Mouse (Mus musculus) neutrophil, adult 5-6 weeks (primary cell): ENCODE measurements around the gene Dbil5. TPM values are rescaled to one million over a fixed set of nuclear protein-coding genes. Genes with fewer than 3 reads are reported as not detected.
"Not testable (repeated sequence)": the region's sequence is repeated elsewhere in the genome, so short reads cannot be mapped to it uniquely, and the experiment has no call there.

Source experiments
- ATAC-seq: fragments of 151-379, 151-347 bp; 2 replicates; pipeline ENCODE4 v1.8.0; 2017; ENCODE audit warnings: mild to moderate bottlenecking, moderate TSS enrichment; ENCODE audit not compliant: insufficient number of reproducible peaks, poor library complexity, low FRiP score, severe bottlenecking; ENCODE audit errors: extremely low read depth
- total RNA-seq: library from RNA; stranded (forward); fragments of 200-1000 nt; gene quantifications from 2 replicates; pipeline ENCODE4 v1.2.3, GENCODE M21; 2017

Dbil5 gene
- total RNA-seq = 2.3 TPM in 1 of 2 replicates, not detected in the other

DNA sequence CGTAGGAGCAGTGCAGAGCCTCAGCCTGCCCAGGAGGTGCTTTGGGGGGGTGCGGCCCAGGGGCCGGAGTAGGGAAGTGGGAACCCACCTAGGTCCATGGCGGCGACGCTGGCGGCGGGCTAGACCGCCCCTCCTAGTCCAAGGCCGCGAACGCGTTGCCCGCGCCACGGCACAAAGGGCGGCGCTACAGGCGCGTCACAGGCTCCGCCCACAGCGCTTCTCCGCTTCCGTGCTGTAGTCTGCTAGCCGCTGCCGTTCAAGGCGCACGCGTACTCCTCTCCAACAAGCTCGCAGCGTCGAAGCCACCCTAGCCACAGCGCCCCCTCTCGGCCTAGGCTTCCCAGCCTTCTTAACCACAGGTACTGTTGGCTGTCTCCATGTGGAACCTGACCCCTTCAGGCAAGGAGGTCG, at the start of gene Dbil5, which contains the start of gene Gemin4:
Dbil5 (plus strand) TSS at position 219 of the 411 bp plus-strand sequence.
Gemin4 (minus strand) TSS at position 275 of the 411 bp plus-strand sequence.
- peak; percentile 96 for ATAC-seq

- no peak for ATAC-seq
Observed at GRCm38 (mm10) chr11:76168976-76169375, 48.4 kb upstream of the Dbil5 start.

DNA sequence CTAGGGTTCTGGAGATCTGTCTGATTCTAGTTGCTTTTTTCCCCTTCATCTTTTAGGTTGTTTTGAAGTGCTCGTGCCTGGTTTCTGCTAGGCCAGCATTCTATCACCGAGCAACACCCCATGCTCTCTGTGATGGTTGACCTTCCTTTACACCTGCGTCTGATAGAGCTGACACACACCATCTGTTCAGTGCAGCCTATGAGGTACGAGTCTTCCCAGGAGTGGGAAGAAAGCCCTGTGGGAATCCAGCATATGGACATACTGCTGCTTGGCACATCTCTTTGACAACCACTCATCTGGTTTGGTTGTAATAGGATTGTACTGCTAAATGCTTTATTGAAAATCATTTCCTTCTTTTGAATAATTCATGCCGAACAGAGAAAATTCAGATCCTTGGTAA, 47.2 kb upstream of the Dbil5 start:
- ATAC-seq = no peak

DNA sequence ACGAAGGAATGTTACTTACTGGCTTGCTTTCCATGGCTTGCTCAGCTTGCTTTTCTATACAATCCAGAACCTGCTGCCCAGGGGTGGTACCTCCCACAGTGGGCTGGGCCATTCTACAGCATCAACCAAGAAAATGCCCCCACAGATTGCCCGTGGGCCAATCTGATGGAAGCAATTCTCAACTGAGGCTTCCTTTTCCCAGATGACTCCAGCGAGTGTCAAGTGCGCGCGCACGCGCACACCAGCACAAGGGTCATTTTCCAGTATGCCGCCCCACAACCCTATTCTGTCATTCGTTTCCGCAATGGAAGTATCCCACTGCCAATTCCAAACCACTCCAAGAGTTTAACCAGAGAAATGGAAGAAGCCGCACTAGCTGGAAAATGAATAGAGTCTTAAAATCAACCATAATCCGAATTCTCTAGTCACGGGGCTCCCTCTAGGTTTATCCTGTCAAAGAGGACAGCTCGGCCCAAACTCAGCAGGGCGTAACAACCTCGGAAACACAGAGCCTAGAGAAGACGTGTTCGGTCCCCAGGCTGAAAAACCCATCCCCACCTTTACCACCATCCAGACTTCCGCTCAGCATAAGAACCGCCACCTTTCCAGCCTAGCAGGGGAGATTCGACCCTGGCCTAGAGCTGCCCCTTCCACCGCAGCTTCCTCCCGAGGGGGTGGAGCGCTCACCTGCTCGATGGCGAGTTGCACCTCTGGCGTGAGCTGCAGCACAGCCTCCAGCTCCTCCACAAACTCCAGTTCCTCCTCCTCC, 38.5 kb upstream of the Dbil5 start:
- ATAC-seq = peak; percentile 47; the same call in 1 of the 2 replicates

DNA sequence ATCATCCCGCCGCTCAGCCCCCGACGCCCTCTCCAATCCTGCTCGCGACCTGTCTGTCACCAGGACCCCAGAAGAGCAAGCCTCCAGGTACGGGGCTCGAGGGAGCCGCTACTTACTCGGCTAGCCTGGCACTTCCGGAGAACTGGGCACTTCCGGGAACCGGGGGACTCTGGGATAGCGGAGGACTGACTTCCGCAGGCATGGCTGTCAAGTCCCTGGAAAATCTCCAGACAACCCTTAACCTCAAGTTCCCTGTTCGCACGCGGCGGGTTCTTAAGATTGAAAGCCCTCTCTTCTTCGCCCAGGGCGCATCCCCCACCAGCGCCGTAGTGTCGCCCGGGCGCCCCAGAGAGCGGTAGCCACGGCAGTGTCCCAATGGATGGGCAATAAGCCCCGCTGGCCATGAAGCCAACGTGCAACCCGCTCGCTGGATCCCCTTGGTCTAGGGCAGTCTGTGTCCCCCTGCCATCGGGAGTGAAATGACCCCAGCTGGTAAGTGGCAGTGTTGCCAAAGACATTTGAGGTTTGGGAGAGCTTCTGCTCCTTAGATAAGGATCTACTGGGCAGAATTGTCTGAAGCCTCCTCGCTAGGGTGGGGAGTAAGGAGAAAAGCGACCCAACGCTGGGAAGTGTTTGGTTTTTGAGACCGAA, 37.8 kb upstream of the Dbil5 start, which contains the start of the genes Vps53 and Fam57a:
Vps53 (minus strand) TSS at position 153 of the 651 bp plus-strand sequence.
Fam57a (plus strand) TSS at position 177 of the 651 bp plus-strand sequence.
- peak; percentile 65 for ATAC-seq

DNA sequence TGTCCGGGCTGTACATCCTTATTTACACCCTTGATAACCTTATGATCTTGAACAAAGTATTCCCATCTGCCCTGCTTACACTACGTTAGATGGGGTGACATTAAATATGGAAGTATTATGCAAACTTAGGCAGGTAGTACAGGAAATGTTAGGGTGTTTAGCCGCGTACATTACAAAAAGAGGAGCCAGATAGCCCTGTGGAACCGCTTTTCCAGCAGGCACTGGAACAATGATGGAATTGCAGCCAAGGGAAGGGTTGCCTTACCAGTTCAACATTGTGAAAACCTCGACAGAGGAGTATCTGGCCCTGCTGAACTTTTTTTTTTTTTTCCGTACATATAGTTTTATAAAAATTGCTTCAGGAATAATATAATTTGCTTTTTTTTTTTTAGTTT, 37.3 kb upstream of the Dbil5 start:
- ATAC-seq = no peak

- no peak for ATAC-seq
Observed at GRCm38 (mm10) chr11:76183745-76184144, 33.7 kb upstream of the Dbil5 start.

GRCm38 (mm10) chr11:76186908-76187307, 30.5 kb upstream of the Dbil5 start:
- ATAC-seq = no peak

DNA sequence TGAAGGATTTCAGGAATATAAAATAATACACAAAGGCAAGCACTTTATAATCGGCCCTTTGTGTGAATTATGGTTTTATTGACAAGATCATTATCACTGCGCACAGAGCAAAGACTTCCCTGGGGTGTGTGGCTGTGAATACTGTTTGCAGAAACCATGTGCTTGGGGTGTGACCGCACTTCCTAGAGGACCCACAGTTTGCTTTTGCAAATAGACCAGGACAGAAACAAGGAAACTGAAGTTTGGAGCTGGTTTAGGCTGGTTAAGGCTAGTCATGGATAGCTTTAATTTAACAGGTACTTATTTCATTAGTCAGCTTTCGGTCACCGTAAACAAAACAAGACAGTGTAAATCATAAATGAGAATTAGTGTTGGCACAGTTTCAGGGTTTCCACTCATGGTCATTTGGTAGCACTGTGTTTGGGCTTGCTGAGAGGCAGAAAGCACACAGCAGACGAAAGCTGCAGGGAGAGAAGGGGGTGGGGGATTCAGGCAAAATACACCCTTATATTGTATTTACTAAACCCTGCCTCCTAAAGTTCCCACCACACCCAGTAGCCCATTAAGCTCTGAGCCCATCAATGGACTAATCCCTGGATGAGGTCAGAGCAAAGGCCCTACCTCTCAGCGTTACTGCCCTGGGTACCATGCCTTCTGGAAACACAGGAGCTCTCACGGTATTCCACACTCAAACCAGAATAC, 21.0 kb upstream of the Dbil5 start:
- no peak for ATAC-seq

GRCm38 (mm10) chr11:76196977-76197469, 20.4 kb upstream of the Dbil5 start:
- ATAC-seq = no peak

GRCm38 (mm10) chr11:76201761-76202674, 15.4 kb upstream of the Dbil5 start:
- ATAC-seq = peak; percentile 51

- ATAC-seq = no peak
Observed at GRCm38 (mm10) chr11:76206793-76207192, 10.6 kb upstream of the Dbil5 start.

DNA sequence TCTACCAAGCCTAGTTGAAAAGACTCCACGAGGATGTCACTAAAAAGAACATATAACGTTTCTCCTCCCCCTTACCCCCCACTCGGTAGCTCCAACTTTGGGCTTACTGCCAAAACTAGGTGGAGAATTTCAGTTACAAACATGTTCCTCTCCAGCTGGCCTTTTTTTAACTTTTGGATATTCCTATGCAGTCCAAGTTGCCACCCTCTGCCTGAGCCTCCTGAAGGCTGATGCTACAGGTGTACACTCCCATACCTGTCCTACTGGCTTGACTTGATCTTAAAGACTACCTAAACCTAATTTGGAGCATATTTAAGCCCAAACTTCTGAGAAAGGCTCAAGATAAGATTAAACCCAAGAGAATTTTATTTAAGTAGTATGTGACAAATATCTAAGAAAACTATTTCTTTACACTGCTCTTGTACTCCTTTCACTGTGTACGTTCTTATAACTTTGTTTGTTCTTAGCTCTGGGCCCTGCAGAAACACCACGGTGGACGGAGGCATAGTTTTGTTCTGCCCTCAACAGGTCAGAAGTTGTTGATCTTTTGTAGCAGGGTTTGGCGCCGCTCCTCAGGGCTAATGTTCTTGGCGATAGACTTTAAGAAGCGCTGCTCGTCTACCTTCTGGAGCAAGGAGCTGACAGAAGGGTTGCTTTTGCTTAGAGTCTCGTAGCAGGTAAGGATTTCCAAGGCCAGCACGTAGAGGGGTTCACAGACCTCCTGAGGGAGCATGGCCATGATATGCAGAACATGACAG, 7.0 kb upstream of the Dbil5 start:
- ATAC-seq = no peak

DNA sequence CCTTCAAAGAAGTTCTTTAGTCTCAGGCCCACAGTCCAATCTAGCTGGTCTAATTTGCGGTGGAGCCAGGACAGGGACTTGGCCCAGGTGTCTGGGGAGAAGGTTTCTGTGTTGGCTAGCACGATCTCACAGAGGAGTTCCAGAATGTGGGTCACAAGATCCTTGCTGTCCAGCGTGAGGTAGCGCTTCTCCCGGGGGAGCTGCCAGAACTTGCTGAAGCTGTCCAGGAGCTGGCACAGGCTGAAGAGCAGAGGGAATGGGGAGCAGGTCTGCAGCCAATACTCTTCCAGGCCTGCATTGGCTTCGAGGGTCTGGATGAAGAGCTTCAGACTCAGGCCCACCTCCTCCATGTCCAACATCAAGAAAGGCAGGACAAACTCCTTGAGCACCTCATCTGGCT, 5.8 kb upstream of the Dbil5 start:
- not testable (repeated sequence) for ATAC-seq

- no peak for ATAC-seq
Observed at GRCm38 (mm10) chr11:76213841-76214240, 3.6 kb upstream of the Dbil5 start.

- ATAC-seq = no peak
Observed at GRCm38 (mm10) chr11:76215011-76215410, 2.4 kb upstream of the Dbil5 start.

GRCm38 (mm10) chr11:76216049-76216540, 1.3 kb upstream of the Dbil5 start:
- no peak for ATAC-seq
